Mouse (Mus musculus): ENCODE data around the gene Slc25a26.

DNA sequence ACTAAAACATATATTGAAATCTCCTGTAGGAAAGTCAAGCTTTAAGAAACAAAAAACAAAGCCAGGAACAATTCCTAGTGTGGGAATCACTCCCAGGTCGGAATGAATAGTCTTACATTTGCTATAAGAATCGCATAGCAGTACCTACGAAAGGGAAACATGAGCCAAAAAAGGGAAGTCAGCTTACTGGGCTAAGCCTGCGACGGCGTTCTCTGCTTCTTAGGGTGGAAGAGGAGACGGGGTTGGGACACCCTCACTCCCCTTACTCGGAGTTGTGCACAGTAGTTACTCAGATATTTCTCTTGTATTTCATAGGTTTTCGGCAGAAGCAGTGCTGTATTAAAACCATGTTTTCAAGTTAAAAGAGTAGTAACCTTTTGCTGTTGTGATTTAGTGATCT lies 81.9 kb downstream of the Slc25a26 start:
- TF ChIP-seq CTCF (conservative IDR thresholded peaks at IDR 0.05; ENCODE audit: low read length) (no peak), NANOG (IDR thresholded peaks at IDR 0.05; ENCODE audit: borderline replicate concordance, low read length) (no peak)
